Mouse (Mus musculus): Measurements from ENCODE around the gene Hist1h4b. TPM values are rescaled to one million over a fixed set of nuclear protein-coding genes. Genes with fewer than 3 reads are reported as not detected.

Gene Hist1h4b
- total and polyA plus RNA-seq, 2 experiments = 63.4 TPM; not detected in 1

GRCm38 (mm10) chr13:23728472-23729191 is 28.2 kb upstream of the Hist1h4b start:
- TF ChIP-seq CTCF (IDR thresholded peaks at IDR 0.05; ENCODE audit: low read depth, low read length) (no peak), POLR2A (IDR thresholded peaks at IDR 0.05; ENCODE audit: extremely low read depth, insufficient read depth, low read length) (no peak)
- no peak for DNase-seq (ENCODE audit: extremely low read depth, low read depth, low spot score)
- Histone ChIP-seq H3K4me1 (ENCODE audit: control insufficient read depth, insufficient read depth, low read length) (peaks cover 25% of the 10 kb centered on the region), H3K27me3 (ENCODE audit: control insufficient read depth, insufficient read depth, low read length) (no peaks in the 10 kb centered on the region), H3K36me3 (ENCODE audit: control insufficient read depth, insufficient read depth, low read length) (no peaks in the 10 kb centered on the region), H3K27ac (replicated peaks; ENCODE audit: insufficient read depth, low read depth, low read length) (peak overlapping the region; percentile 90), H3K4me3 (ENCODE audit: insufficient read depth, low read depth, low read length) (no peak overlapping the region), H3K9ac (ENCODE audit: low read depth, low read length) (no peak overlapping the region), H3K79me2 (ENCODE audit: control insufficient read depth, insufficient read depth, low read length) (no peaks in the 10 kb centered on the region)
- WGBS = 64% methylated on average over 18 of the region's 18 CpGs

- Histone ChIP-seq H3K79me2 (ENCODE audit: control insufficient read depth, insufficient read depth, low read length) (no peaks in the 10 kb centered on the region), H3K4me3 (ENCODE audit: insufficient read depth, low read depth, low read length) (no peak overlapping the region), H3K27ac (replicated peaks; ENCODE audit: insufficient read depth, low read depth, low read length) (peak overlapping the region; percentile 90), H3K9ac (ENCODE audit: low read depth, low read length) (no peak overlapping the region), H3K27me3 (ENCODE audit: control insufficient read depth, insufficient read depth, low read length) (no peaks in the 10 kb centered on the region), H3K36me3 (ENCODE audit: control insufficient read depth, insufficient read depth, low read length) (no peaks in the 10 kb centered on the region), H3K4me1 (ENCODE audit: control insufficient read depth, insufficient read depth, low read length) (peaks cover 25% of the 10 kb centered on the region)
- TF ChIP-seq CTCF (IDR thresholded peaks at IDR 0.05; ENCODE audit: low read depth, low read length) (no peak), POLR2A (IDR thresholded peaks at IDR 0.05; ENCODE audit: extremely low read depth, insufficient read depth, low read length) (no peak)
- DNase-seq (ENCODE audit: extremely low read depth, low read depth, low spot score) = peak; percentile 97
- 23% methylated on average over 9 of the region's 9 CpGs for WGBS
These were observed 27.7 kb upstream of the Hist1h4b start for GRCm38 (mm10) chr13:23729192-23729525.

GRCm38 (mm10) chr13:23729706-23730105 is 27.1 kb upstream of the Hist1h4b start:
- H3K36me3 ChIP-seq (ENCODE audit: control insufficient read depth, insufficient read depth, low read length) = no peaks in the 10 kb centered on the region
- H3K4me1 ChIP-seq (ENCODE audit: control insufficient read depth, insufficient read depth, low read length) = peaks cover 23% of the 10 kb centered on the region
- WGBS = 53% methylated on average over 5 of the region's 5 CpGs
- peak overlapping the region; percentile 90 for H3K27ac ChIP-seq (replicated peaks; ENCODE audit: insufficient read depth, low read depth, low read length)
- no peaks in the 10 kb centered on the region for H3K79me2 ChIP-seq (ENCODE audit: control insufficient read depth, insufficient read depth, low read length)
- no peak overlapping the region for H3K9ac ChIP-seq (ENCODE audit: low read depth, low read length)
- peak; percentile 76 for DNase-seq (ENCODE audit: extremely low read depth, low read depth, low spot score)
- H3K4me3 ChIP-seq (ENCODE audit: insufficient read depth, low read depth, low read length) = no peak overlapping the region
- H3K27me3 ChIP-seq (ENCODE audit: control insufficient read depth, insufficient read depth, low read length) = no peaks in the 10 kb centered on the region
- TF ChIP-seq POLR2A (IDR thresholded peaks at IDR 0.05; ENCODE audit: extremely low read depth, insufficient read depth, low read length) (no peak), CTCF (IDR thresholded peaks at IDR 0.05; ENCODE audit: low read depth, low read length) (no peak)

- Histone ChIP-seq H3K4me1 (ENCODE audit: control insufficient read depth, insufficient read depth, low read length) (peaks cover 20% of the 10 kb centered on the region), H3K9ac (ENCODE audit: low read depth, low read length) (peak overlapping the region; percentile 17; the same call in 1 of the 2 replicates), H3K79me2 (ENCODE audit: control insufficient read depth, insufficient read depth, low read length) (no peaks in the 10 kb centered on the region), H3K27me3 (ENCODE audit: control insufficient read depth, insufficient read depth, low read length) (no peaks in the 10 kb centered on the region), H3K4me3 (ENCODE audit: insufficient read depth, low read depth, low read length) (peak overlapping the region; percentile 42), H3K27ac (replicated peaks; ENCODE audit: insufficient read depth, low read depth, low read length) (peak overlapping the region; percentile 55), H3K36me3 (ENCODE audit: control insufficient read depth, insufficient read depth, low read length) (no peaks in the 10 kb centered on the region)
- DNase-seq (ENCODE audit: extremely low read depth, low read depth, low spot score) = peak; percentile 100
- WGBS = 11% methylated on average over 8 of the region's 8 CpGs
- TF ChIP-seq CTCF (IDR thresholded peaks at IDR 0.05; ENCODE audit: low read depth, low read length) = no peak
- TF ChIP-seq POLR2A (IDR thresholded peaks at IDR 0.05; ENCODE audit: extremely low read depth, insufficient read depth, low read length) = peak; percentile 69
These were observed 26.3 kb upstream of the Hist1h4b start for GRCm38 (mm10) chr13:23730479-23730878.

- DNase-seq (ENCODE audit: extremely low read depth, low read depth, low spot score) = peak; percentile 75
These were observed 24.5 kb upstream of the Hist1h4b start for GRCm38 (mm10) chr13:23732156-23732804.

GRCm38 (mm10) chr13:23737091-23737490 is 19.7 kb upstream of the Hist1h4b start:
- no peak for TF ChIP-seq CTCF (IDR thresholded peaks at IDR 0.05; ENCODE audit: low read depth, low read length)
- TF ChIP-seq POLR2A (IDR thresholded peaks at IDR 0.05; ENCODE audit: extremely low read depth, insufficient read depth, low read length) = no peak
- 71% methylated on average over 5 of the region's 5 CpGs for WGBS
- Histone ChIP-seq H3K4me1 (ENCODE audit: control insufficient read depth, insufficient read depth, low read length) (peaks cover 8% of the 10 kb centered on the region), H3K9ac (ENCODE audit: low read depth, low read length) (no peak overlapping the region), H3K4me3 (ENCODE audit: insufficient read depth, low read depth, low read length) (no peak overlapping the region), H3K79me2 (ENCODE audit: control insufficient read depth, insufficient read depth, low read length) (no peaks in the 10 kb centered on the region), H3K27me3 (ENCODE audit: control insufficient read depth, insufficient read depth, low read length) (no peaks in the 10 kb centered on the region), H3K27ac (replicated peaks; ENCODE audit: insufficient read depth, low read depth, low read length) (no peak overlapping the region), H3K36me3 (ENCODE audit: control insufficient read depth, insufficient read depth, low read length) (no peaks in the 10 kb centered on the region)
- DNase-seq (ENCODE audit: extremely low read depth, low read depth, low spot score) = peak; percentile 50

More at GRCm38 (mm10) chr13:23732156-23732804, 24.5 kb upstream of the Hist1h4b start:
- Histone ChIP-seq H3K4me3 (ENCODE audit: insufficient read depth, low read depth, low read length) (no peak overlapping the region), H3K36me3 (ENCODE audit: control insufficient read depth, insufficient read depth, low read length) (no peaks in the 10 kb centered on the region), H3K27ac (replicated peaks; ENCODE audit: insufficient read depth, low read depth, low read length) (peak overlapping the region; percentile 41), H3K27me3 (ENCODE audit: control insufficient read depth, insufficient read depth, low read length) (no peaks in the 10 kb centered on the region), H3K79me2 (ENCODE audit: control insufficient read depth, insufficient read depth, low read length) (no peaks in the 10 kb centered on the region), H3K4me1 (ENCODE audit: control insufficient read depth, insufficient read depth, low read length) (peaks cover 22% of the 10 kb centered on the region), H3K9ac (ENCODE audit: low read depth, low read length) (peak overlapping the region; percentile 22)
- WGBS = 15% methylated on average over 8 of the region's 8 CpGs
- no peak for TF ChIP-seq POLR2A (IDR thresholded peaks at IDR 0.05; ENCODE audit: extremely low read depth, insufficient read depth, low read length)
- TF ChIP-seq CTCF (IDR thresholded peaks at IDR 0.05; ENCODE audit: low read depth, low read length) = peak; percentile 57
